Mouse (Mus musculus) bone marrow, adult 2 months (tissue): Measurements from ENCODE around the gene Nif3l1. TPM values are rescaled to one million over a fixed set of nuclear protein-coding genes. Genes with fewer than 3 reads are reported as not detected.

Experiments used
- H3K27ac ChIP-seq: fragments of 200-500 bp; 2 replicates; pipeline ENCODE4 v1.5.1; 2012; ENCODE audit warnings: low read depth, mild to moderate bottlenecking, control low read depth, inconsistent platforms, low read length; ENCODE audit not compliant: control insufficient read depth, poor library complexity, insufficient read depth
- H3K4me1 ChIP-seq: fragments of 200-500 bp; 2 replicates; pipeline ENCODE4 v1.6.1; 2011; ENCODE audit warnings: low read length; ENCODE audit not compliant: control insufficient read depth, insufficient read depth
- H3K4me3 ChIP-seq: fragments of 200-500 bp; replicated peaks from 2 replicates; pipeline ENCODE3; 2011; ENCODE audit warnings: mild to moderate bottlenecking, low read depth, low read length, control low read depth; ENCODE audit not compliant: control insufficient read depth
- CTCF ChIP-seq: fragments of 200-500 bp; IDR thresholded peaks from 2 replicates; pipeline ENCODE4 v1.5.1; 2011; ENCODE audit warnings: low read length, control low read depth; ENCODE audit not compliant: control insufficient read depth, insufficient read depth
- POLR2A ChIP-seq: fragments of 200-500 bp; IDR thresholded peaks from 2 replicates; pipeline ENCODE4 v1.6.1; 2011; ENCODE audit warnings: low read depth, mild to moderate bottlenecking, control low read depth, low read length, borderline replicate concordance; ENCODE audit not compliant: control insufficient read depth
- WGBS: fragments of 180-500 bp; shearing (Covaris S2); methylation state at CpG from one replicate; pipeline ENCODE4 v1.1.7; 2018; 5-methylcytosine and 5-hydroxymethylcytosine counted together
- polyA plus RNA-seq: library from polyadenylated mRNA; stranded (reverse); fragments of >200 nt; gene quantifications from 2 replicates; pipeline ENCODE4 v1.2.4, GENCODE M21; 2011; ENCODE audit warnings: low replicate concordance; ENCODE audit not compliant: missing spikeins, insufficient read depth, insufficient read length

The Nif3l1 gene
- polyA plus RNA-seq, 1 experiment: 6.0 TPM

DNA sequence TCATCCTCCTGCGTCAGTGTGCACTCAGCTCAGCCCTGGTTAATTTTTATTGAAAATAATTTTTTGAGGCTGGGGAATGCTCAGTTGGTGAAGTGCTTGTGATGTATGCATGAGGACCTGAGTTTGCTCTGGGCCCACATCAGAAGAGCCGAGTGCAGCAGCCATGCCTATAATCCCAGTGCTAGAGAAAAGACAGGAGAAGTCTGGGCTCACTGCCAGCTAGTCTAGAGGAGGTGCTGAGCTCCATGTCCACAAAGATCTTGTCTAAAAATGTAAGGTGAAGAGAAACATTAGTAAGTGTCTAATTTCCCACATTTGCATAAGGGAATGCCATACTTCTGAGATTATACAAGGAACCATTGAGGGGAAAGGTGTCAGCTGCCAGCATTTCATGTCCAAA lies 13.9 kb downstream of the Nif3l1 start:
- H3K4me3 ChIP-seq: no peak overlapping the region
- 91% methylated on average over 2 of the region's 2 CpGs for whole genome bisulfite sequencing
- TF ChIP-seq POLR2A (no peak), CTCF (no peak)
- H3K27ac ChIP-seq: no peak overlapping the region
- peaks cover 1% of the 10 kb centered on the region; the same call in 1 of the 2 replicates for H3K4me1 ChIP-seq

DNA sequence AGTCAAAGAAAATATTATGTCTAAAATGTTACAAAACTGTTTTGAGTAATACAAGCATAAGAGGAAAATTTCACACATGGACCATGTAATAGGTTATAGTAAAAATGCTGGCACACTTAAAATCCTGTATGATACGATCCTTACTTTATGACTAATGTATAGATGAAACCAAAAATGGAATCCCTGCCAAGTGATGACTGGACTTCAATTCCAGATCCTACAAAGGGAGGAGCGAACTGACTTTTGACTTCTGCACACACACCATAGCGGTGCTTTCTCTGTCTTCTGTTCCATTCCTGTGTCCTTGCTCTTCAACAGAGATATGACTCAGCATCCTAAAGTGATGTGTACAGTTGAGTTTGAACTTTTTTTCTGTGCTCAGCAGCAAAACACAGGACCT lies 15.6 kb downstream of the Nif3l1 start:
- Histone ChIP-seq H3K27ac (no peak overlapping the region), H3K4me3 (no peak overlapping the region), H3K4me1 (no peaks in the 10 kb centered on the region)
- 94% methylated on average over 3 of the region's 3 CpGs for WGBS
- TF ChIP-seq POLR2A (no peak), CTCF (no peak)

DNA sequence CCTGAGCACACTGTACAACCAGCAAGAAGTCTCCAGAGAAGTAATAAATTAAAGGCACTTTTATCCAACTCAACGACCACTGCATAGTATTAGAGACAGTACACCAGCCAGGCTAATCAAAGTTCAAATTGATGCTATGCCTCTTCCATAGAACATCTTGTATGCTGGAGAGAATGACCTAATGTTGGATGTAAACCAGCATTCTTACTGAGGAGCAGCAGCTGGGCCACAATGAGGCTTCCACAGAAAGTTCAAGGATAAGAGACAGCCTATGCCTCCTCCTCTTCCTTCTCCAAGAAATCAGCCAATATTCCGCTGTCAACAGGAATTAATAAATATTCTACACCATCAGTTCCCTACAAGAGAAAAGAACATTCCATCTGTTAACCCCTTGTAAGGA lies 19.0 kb downstream of the Nif3l1 start:
- Histone ChIP-seq H3K27ac (no peak overlapping the region), H3K4me1 (no peaks in the 10 kb centered on the region), H3K4me3 (no peak overlapping the region)
- WGBS: 84% methylated on average over 2 of the region's 2 CpGs
- no peak for TF ChIP-seq CTCF
- TF ChIP-seq POLR2A: no peak

DNA sequence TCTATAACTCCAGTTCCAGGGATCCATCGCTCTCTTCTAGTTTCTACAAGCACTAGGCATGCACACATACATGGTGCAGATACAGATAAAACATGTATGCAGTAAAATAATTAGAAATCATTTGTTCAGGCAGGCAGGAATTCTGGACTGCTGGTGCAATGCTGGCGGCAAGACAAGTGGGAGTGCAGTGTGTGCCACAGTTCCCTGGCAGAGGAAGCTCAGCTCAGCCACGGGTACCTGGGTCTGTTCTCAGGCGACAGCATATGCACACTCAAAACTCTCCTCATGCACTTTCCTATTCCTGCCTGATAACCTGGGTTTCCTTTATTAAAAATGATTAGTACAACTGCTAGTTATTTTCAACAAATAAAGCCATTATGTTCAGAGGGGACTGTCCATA lies 20.1 kb downstream of the Nif3l1 start:
- 88% methylated on average over 4 of the region's 4 CpGs for WGBS
- no peak for TF ChIP-seq POLR2A
- TF ChIP-seq CTCF: no peak
- no peak overlapping the region for H3K4me3 ChIP-seq
- H3K27ac ChIP-seq: no peak overlapping the region
- no peaks in the 10 kb centered on the region for H3K4me1 ChIP-seq

DNA sequence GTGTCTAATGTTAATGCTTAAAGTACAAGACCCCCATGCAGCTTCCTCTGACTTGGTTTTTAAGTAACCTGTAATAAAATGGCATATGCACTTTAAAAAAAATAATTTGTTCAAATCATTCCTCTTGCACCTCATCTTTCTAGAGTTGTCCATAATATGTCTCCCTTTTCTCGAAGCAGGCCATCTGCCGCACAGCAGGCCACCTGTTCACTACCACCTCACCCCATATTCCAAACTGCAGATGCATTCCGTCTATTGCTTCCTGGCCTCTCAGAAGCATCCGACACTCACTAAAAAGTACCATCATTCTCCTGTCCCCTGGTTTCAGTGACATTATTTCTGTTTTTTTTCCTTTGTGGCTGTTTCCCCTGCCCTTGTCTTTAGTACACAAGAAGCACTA lies 20.6 kb downstream of the Nif3l1 start:
- Histone ChIP-seq H3K4me1 (no peaks in the 10 kb centered on the region), H3K4me3 (no peak overlapping the region), H3K27ac (no peak overlapping the region)
- TF ChIP-seq CTCF (no peak), POLR2A (no peak)
- 96% methylated on average over 4 of the region's 4 CpGs for WGBS

DNA sequence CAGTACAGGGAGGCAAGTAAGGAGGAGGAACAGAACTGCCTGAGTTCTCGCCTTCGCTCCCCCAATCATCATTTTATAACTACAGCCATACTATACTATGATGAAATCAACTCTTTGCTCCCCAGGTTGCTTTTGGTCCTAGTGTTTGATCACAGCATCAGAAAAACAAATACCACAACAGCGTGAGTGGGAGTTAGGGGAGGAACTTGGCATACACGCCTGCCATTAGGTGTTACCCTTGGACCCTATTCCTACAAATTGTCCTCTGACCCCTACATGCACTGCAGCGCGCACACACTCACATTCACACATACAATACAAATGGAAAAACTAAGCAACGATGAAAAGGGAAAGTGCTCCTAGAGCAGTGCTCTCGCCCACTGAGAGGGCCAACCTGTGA lies 30.7 kb downstream of the Nif3l1 start:
- Histone ChIP-seq H3K4me3 (no peak overlapping the region), H3K4me1 (no peaks in the 10 kb centered on the region), H3K27ac (no peak overlapping the region)
- 94% methylated on average over 8 of the region's 8 CpGs for WGBS
- TF ChIP-seq POLR2A (no peak), CTCF (no peak)

DNA sequence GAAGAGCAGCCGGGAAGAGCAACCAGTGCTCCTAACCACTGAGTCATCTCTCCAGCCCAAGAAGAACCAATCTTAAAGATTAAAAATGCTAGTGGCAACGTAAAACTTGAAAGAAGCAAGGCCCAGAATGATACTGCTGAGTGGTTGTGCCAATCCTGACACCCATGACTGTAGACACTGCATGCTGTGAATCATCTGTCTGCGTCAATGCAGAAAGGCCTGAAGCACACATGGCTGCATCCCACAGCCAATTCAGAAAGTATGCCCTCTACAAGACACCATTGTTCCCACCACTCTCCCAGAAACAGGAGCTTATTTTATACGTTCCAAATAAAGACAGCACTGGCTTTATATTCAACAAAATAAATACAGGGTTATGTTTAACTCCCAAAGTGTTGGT lies 37.7 kb downstream of the Nif3l1 start:
- 91% methylated on average over 4 of the region's 4 CpGs for WGBS
- Histone ChIP-seq H3K4me3 (no peak overlapping the region), H3K4me1 (no peaks in the 10 kb centered on the region), H3K27ac (no peak overlapping the region)
- no peak for TF ChIP-seq POLR2A
- TF ChIP-seq CTCF: no peak

DNA sequence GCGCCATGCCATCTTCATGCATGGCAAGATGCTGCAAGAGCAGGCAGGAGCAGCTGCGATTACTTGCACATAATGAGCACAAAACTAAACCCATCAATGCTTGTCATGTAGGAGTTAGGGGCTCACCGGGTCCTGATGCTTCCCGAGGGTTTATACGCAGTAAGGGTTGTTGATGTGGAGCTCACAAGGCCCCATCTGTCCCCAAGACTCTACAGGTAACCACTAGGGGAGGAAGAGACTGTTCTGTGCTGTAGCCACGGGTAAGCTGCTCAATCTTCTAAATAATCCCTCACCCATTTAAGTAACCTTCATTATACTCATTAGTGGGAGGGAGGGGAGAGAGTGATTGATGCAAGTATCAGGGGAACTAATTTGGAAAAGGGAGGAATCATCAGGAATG lies 50.7 kb downstream of the Nif3l1 start:
- Histone ChIP-seq H3K27ac (no peak overlapping the region), H3K4me1 (no peaks in the 10 kb centered on the region), H3K4me3 (no peak overlapping the region)
- 93% methylated on average over 6 of the region's 6 CpGs for WGBS
- TF ChIP-seq CTCF: no peak
- no peak for TF ChIP-seq POLR2A

DNA sequence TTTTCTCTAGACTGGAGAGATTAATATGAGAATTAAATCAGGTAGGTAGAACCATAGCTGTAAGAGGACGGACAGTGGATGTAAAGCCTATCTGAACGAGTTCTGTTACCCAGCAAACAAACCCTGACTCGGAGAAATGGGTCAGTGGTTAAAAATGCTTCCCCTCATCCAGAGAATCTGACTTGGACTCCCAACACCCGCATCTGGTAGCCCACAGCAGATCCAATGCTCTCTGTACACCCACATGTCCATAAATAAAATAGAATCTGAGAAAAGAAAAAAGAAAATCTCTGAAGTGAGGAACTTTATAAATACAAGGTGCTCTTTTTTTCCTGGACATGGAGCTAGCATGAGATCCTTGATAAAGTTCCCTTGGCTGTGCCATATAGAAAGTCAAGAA lies 52.7 kb downstream of the Nif3l1 start:
- Histone ChIP-seq H3K4me3 (no peak overlapping the region), H3K4me1 (no peaks in the 10 kb centered on the region), H3K27ac (no peak overlapping the region)
- WGBS: 93% methylated on average over 4 of the region's 4 CpGs
- TF ChIP-seq POLR2A (no peak), CTCF (no peak)
